Mouse (Mus musculus) hindbrain, embryonic 11.5 days (tissue): ENCODE measurements at regions not wholly inside any gene's neighbourhood (a gene's known extent, or its start where the extent isn't known, plus 50 kb on each side); places are given as distances from the start of the nearest gene placed in this dataset.

Experiments used
- ATAC-seq: fragments of 200-750 bp; cut with Nextera tagmentation; 2 replicates; pipeline ENCODE4 v1.8.0; 2017; ENCODE audit warnings: mild to moderate bottlenecking, moderate TSS enrichment, moderate library complexity; ENCODE audit not compliant: low FRiP score
- DNase-seq: peaks from one replicate; pipeline ENCODE4 v3.0.0-alpha.2; 2015; ENCODE audit warnings: low spot score
- H3K27ac ChIP-seq: fragments of 300-500 bp; sonication (generic); 2 replicates; pipeline ENCODE4 v1.5.1; 2014; ENCODE audit warnings: mild to moderate bottlenecking, low read depth, low read length
- H3K27me3 ChIP-seq: fragments of 300-500 bp; sonication (generic); 2 replicates; pipeline ENCODE4 v1.6.1; 2014; ENCODE audit warnings: mild to moderate bottlenecking, low read length, moderate library complexity, mixed read lengths; ENCODE audit not compliant: control insufficient read depth, insufficient read depth
- H3K36me3 ChIP-seq: fragments of 300-500 bp; sonication (generic); 2 replicates; pipeline ENCODE4 v1.6.1; 2014; ENCODE audit warnings: mild to moderate bottlenecking, low read length, moderate library complexity, mixed read lengths; ENCODE audit not compliant: control insufficient read depth, insufficient read depth
- H3K4me1 ChIP-seq: fragments of 300-500 bp; sonication (generic); replicated peaks from 2 replicates; pipeline ENCODE4 v1.6.1; 2014; ENCODE audit warnings: low read length, mixed read lengths; ENCODE audit not compliant: control insufficient read depth, insufficient read depth
- H3K4me2 ChIP-seq: fragments of 300-500 bp; sonication (generic); replicated peaks from 2 replicates; pipeline ENCODE4 v1.6.1; 2014; ENCODE audit warnings: mild to moderate bottlenecking, low read depth, low read length
- H3K4me3 ChIP-seq: fragments of 300-500 bp; sonication (generic); 2 replicates; pipeline ENCODE4 v1.5.1; 2014; ENCODE audit warnings: low read depth, low read length
- H3K9ac ChIP-seq: fragments of 300-500 bp; sonication (generic); 2 replicates; pipeline ENCODE4 v1.6.1; 2014; ENCODE audit warnings: low read depth, low read length
- H3K9me3 ChIP-seq: fragments of 300-500 bp; sonication (generic); 2 replicates; pipeline ENCODE4 v1.6.1; 2016; ENCODE audit warnings: low read length; ENCODE audit not compliant: control insufficient read depth
- WGBS: fragments of 180-500 bp; shearing (Covaris S2); extraction: QIAGEN DNeasy Blood & Tissue Kit; methylation state at CpG from one replicate; pipeline ENCODE4 v1.1.7; 2014; 5-methylcytosine and 5-hydroxymethylcytosine counted together

GRCm38 (mm10) chr1:72002471-72003116 lies 209.5 kb downstream of the Mreg start:
- no peaks in the 10 kb centered on the region for H3K27me3 ChIP-seq
- H3K36me3 ChIP-seq = no peaks in the 10 kb centered on the region
- no peak overlapping the region for H3K4me2 ChIP-seq
- no peak overlapping the region for H3K9ac ChIP-seq
- H3K4me1 ChIP-seq = no peaks in the 10 kb centered on the region
- no peak overlapping the region for H3K4me3 ChIP-seq
- no peak overlapping the region for H3K27ac ChIP-seq
- ATAC-seq (no peak), DNase-seq (no peak)
- WGBS = 79% methylated on average over 9 of the region's 9 CpGs
- no peaks in the 10 kb centered on the region for H3K9me3 ChIP-seq

GRCm38 (mm10) chr1:72000741-72001140 lies 211.4 kb downstream of the Mreg start:
- ATAC-seq = no peak
- Histone ChIP-seq H3K4me1 (no peaks in the 10 kb centered on the region), H3K9ac (no peak overlapping the region), H3K4me2 (no peak overlapping the region), H3K36me3 (no peaks in the 10 kb centered on the region), H3K27ac (no peak overlapping the region), H3K4me3 (no peak overlapping the region), H3K9me3 (no peaks in the 10 kb centered on the region), H3K27me3 (no peaks in the 10 kb centered on the region)
- WGBS = 93% methylated on average over 2 of the region's 2 CpGs
- no peak for DNase-seq

GRCm38 (mm10) chr1:71996828-71997227 lies 215.3 kb downstream of the Mreg start:
- no peak for DNase-seq
- Histone ChIP-seq H3K27me3 (no peaks in the 10 kb centered on the region), H3K9ac (no peak overlapping the region), H3K4me1 (no peaks in the 10 kb centered on the region), H3K36me3 (no peaks in the 10 kb centered on the region), H3K4me3 (no peak overlapping the region), H3K27ac (no peak overlapping the region), H3K9me3 (no peaks in the 10 kb centered on the region), H3K4me2 (no peak overlapping the region)
- WGBS = 72% methylated on average over 2 of the region's 2 CpGs
- ATAC-seq = no peak

GRCm38 (mm10) chr1:71996234-71996619 lies 215.9 kb downstream of the Mreg start:
- Histone ChIP-seq H3K27me3 (no peaks in the 10 kb centered on the region), H3K27ac (no peak overlapping the region), H3K4me1 (no peaks in the 10 kb centered on the region), H3K9me3 (no peaks in the 10 kb centered on the region), H3K4me2 (no peak overlapping the region), H3K4me3 (no peak overlapping the region), H3K9ac (no peak overlapping the region), H3K36me3 (no peaks in the 10 kb centered on the region)
- ATAC-seq = no peak
- DNase-seq = no peak
- WGBS = 67% methylated on average over 7 of the region's 7 CpGs

- Histone ChIP-seq H3K4me1 (no peaks in the 10 kb centered on the region), H3K36me3 (no peaks in the 10 kb centered on the region), H3K4me2 (no peak overlapping the region), H3K4me3 (no peak overlapping the region), H3K27me3 (no peaks in the 10 kb centered on the region), H3K27ac (no peak overlapping the region), H3K9me3 (no peaks in the 10 kb centered on the region), H3K9ac (no peak overlapping the region)
- DNase-seq (no peak), ATAC-seq (no peak)
- WGBS = 64% methylated on average over 16 of the region's 16 CpGs
These were observed 216.4 kb downstream of the Mreg start for GRCm38 (mm10) chr1:71995573-71996233.

GRCm38 (mm10) chr1:71990936-71991335 lies 221.2 kb downstream of the Mreg start:
- H3K9me3 ChIP-seq = no peaks in the 10 kb centered on the region
- ATAC-seq (no peak), DNase-seq (no peak)
- H3K9ac ChIP-seq = no peak overlapping the region
- no peak overlapping the region for H3K4me3 ChIP-seq
- H3K4me2 ChIP-seq = no peak overlapping the region
- WGBS = 90% methylated on average over 3 of the region's 3 CpGs
- no peak overlapping the region for H3K27ac ChIP-seq
- H3K4me1 ChIP-seq = no peaks in the 10 kb centered on the region
- H3K27me3 ChIP-seq = no peaks in the 10 kb centered on the region
- H3K36me3 ChIP-seq = no peaks in the 10 kb centered on the region

- Histone ChIP-seq H3K36me3 (no peaks in the 10 kb centered on the region), H3K4me3 (no peak overlapping the region), H3K9me3 (no peaks in the 10 kb centered on the region), H3K4me2 (no peak overlapping the region), H3K4me1 (no peaks in the 10 kb centered on the region), H3K27ac (no peak overlapping the region), H3K9ac (no peak overlapping the region), H3K27me3 (no peaks in the 10 kb centered on the region)
- DNase-seq = no peak
- 93% methylated on average over 3 of the region's 3 CpGs for WGBS
- ATAC-seq = no peak
These were observed 224.0 kb downstream of the Mreg start for GRCm38 (mm10) chr1:71988086-71988485.

- Histone ChIP-seq H3K27me3 (no peaks in the 10 kb centered on the region), H3K4me3 (no peak overlapping the region), H3K4me2 (no peak overlapping the region), H3K27ac (no peak overlapping the region), H3K36me3 (no peaks in the 10 kb centered on the region), H3K4me1 (no peaks in the 10 kb centered on the region), H3K9me3 (no peaks in the 10 kb centered on the region), H3K9ac (no peak overlapping the region)
- ATAC-seq (no peak), DNase-seq (no peak)
- 76% methylated on average over 1 of the region's 1 CpGs for WGBS
These were observed 226.1 kb downstream of the Mreg start for GRCm38 (mm10) chr1:71986047-71986446.

GRCm38 (mm10) chr1:71983786-71984185 lies 228.3 kb downstream of the Mreg start:
- ATAC-seq (no peak), DNase-seq (no peak)
- Histone ChIP-seq H3K27ac (no peak overlapping the region), H3K9ac (no peak overlapping the region), H3K36me3 (no peaks in the 10 kb centered on the region), H3K4me3 (no peak overlapping the region), H3K9me3 (no peaks in the 10 kb centered on the region), H3K4me2 (no peak overlapping the region), H3K27me3 (no peaks in the 10 kb centered on the region), H3K4me1 (no peaks in the 10 kb centered on the region)
- WGBS = 84% methylated on average over 7 of the region's 7 CpGs
